Mouse (Mus musculus): ENCODE results near the gene Etfdh. TPM values are rescaled to one million over a fixed set of nuclear protein-coding genes. Genes with fewer than 3 reads are reported as not detected.
"Not testable (repeated sequence)": the region's sequence is repeated elsewhere in the genome, so short reads cannot be mapped to it uniquely, and the experiment has no call there.

Etfdh gene
- polyA plus RNA-seq, 1 experiment, result 673 TPM

GRCm38 (mm10) chr3:79590863-79591792 lies 38.2 kb downstream of the Etfdh start, which contains the start of gene Ppid:
Gene Ppid (plus strand): TSS chr3:79591342.
- H3K4me1 ChIP-seq (ENCODE audit: control insufficient read depth, insufficient read depth, insufficient read length, low read length), result no peaks in the 10 kb centered on the region
- H3K27ac ChIP-seq (replicated peaks; ENCODE audit: low read depth, low read length), result peak within 1 kb of the TSS; percentile 76
- H3K4me3 ChIP-seq (ENCODE audit: insufficient read depth, low read depth, low read length), result peak within 1 kb of the TSS; percentile 78

- Histone ChIP-seq H3K4me1 (ENCODE audit: control insufficient read depth, insufficient read depth, insufficient read length, low read length) (no peaks in the 10 kb centered on the region), H3K27ac (replicated peaks; ENCODE audit: low read depth, low read length) (no peak overlapping the region), H3K4me3 (ENCODE audit: insufficient read depth, low read depth, low read length) (no peak overlapping the region)
Measured at GRCm38 (mm10) chr3:79589671-79590070, 39.6 kb downstream of the Etfdh start.

GRCm38 (mm10) chr3:79586804-79587203 lies 42.5 kb downstream of the Etfdh start:
- Histone ChIP-seq H3K4me1 (ENCODE audit: control insufficient read depth, insufficient read depth, insufficient read length, low read length) (no peaks in the 10 kb centered on the region), H3K4me3 (ENCODE audit: insufficient read depth, low read depth, low read length) (no peak overlapping the region), H3K27ac (replicated peaks; ENCODE audit: low read depth, low read length) (no peak overlapping the region)

- Histone ChIP-seq H3K4me3 (ENCODE audit: insufficient read depth, low read depth, low read length) (no peak overlapping the region), H3K4me1 (ENCODE audit: control insufficient read depth, insufficient read depth, insufficient read length, low read length) (no peaks in the 10 kb centered on the region), H3K27ac (replicated peaks; ENCODE audit: low read depth, low read length) (no peak overlapping the region)
Measured at GRCm38 (mm10) chr3:79579891-79580575, 49.3 kb downstream of the Etfdh start.

- Histone ChIP-seq H3K27ac (replicated peaks; ENCODE audit: low read depth, low read length) (no peak overlapping the region), H3K4me1 (ENCODE audit: control insufficient read depth, insufficient read depth, insufficient read length, low read length) (no peaks in the 10 kb centered on the region), H3K4me3 (ENCODE audit: insufficient read depth, low read depth, low read length) (no peak overlapping the region)
Measured at GRCm38 (mm10) chr3:79578164-79578563, 51.1 kb downstream of the Etfdh start.

DNA sequence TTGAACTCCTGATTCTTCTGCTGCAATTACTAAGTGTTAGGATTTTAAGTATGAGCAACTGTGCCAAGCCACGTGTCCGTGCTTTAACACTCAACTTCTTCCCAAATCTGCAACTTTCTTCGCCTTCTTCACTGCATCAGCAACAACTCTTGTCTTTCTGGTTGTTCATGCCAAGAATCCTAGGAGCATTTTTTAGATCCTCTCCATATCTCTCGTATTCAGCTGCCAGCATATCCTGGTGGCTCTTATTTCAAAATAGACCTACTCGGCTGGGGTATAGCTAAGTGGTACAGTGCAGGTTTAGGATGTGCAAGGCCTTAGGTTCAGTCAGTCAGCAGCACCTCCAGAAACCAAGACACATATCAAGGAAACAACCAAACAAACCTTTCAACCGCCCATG lies 51.7 kb downstream of the Etfdh start:
- H3K27ac ChIP-seq (replicated peaks; ENCODE audit: low read depth, low read length), result no peak overlapping the region
- H3K4me3 ChIP-seq (ENCODE audit: insufficient read depth, low read depth, low read length), result no peak overlapping the region
- no peaks in the 10 kb centered on the region for H3K4me1 ChIP-seq (ENCODE audit: control insufficient read depth, insufficient read depth, insufficient read length, low read length)

DNA sequence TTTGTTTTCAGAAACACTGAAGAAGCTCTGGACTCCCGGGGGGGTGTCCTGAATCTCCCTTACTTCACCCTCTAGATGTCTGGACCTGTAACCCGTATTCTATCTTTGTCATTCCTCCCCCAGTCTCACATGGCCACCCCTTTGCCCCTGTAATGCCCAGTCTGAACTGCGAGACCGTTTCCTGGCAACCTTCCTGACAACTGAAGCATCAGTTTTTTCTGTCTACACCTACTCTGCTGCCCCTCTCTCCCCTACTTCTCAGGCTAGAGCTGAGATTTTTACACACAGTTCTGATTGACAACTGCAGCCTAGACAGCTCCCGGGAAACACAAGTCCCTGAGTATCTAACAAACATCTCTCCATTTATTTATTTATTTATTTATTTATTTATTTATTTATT lies 52.4 kb downstream of the Etfdh start:
- Histone ChIP-seq H3K4me3 (ENCODE audit: insufficient read depth, low read depth, low read length) (no peak overlapping the region), H3K27ac (replicated peaks; ENCODE audit: low read depth, low read length) (no peak overlapping the region), H3K4me1 (ENCODE audit: control insufficient read depth, insufficient read depth, insufficient read length, low read length) (no peaks in the 10 kb centered on the region)

DNA sequence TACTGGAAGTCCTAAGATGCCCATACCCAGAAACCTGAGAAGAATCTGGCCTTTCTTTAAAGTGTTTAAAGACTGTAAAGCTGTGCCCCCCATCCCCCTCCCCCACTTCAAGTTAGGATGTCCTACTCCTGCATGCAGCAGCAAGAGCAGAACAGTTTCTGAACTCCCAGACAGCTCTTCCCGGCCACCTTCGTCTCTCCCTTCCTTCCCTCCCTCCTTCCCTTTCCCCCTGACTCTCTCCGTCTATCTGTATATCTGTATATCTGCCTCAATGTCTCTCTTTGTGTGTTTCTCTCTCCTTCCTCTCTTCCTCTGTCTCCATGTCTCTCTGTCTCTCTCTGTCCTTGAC lies 52.9 kb downstream of the Etfdh start:
- Histone ChIP-seq H3K4me3 (ENCODE audit: insufficient read depth, low read depth, low read length) (no peak overlapping the region), H3K4me1 (ENCODE audit: control insufficient read depth, insufficient read depth, insufficient read length, low read length) (no peaks in the 10 kb centered on the region), H3K27ac (replicated peaks; ENCODE audit: low read depth, low read length) (no peak overlapping the region)

DNA sequence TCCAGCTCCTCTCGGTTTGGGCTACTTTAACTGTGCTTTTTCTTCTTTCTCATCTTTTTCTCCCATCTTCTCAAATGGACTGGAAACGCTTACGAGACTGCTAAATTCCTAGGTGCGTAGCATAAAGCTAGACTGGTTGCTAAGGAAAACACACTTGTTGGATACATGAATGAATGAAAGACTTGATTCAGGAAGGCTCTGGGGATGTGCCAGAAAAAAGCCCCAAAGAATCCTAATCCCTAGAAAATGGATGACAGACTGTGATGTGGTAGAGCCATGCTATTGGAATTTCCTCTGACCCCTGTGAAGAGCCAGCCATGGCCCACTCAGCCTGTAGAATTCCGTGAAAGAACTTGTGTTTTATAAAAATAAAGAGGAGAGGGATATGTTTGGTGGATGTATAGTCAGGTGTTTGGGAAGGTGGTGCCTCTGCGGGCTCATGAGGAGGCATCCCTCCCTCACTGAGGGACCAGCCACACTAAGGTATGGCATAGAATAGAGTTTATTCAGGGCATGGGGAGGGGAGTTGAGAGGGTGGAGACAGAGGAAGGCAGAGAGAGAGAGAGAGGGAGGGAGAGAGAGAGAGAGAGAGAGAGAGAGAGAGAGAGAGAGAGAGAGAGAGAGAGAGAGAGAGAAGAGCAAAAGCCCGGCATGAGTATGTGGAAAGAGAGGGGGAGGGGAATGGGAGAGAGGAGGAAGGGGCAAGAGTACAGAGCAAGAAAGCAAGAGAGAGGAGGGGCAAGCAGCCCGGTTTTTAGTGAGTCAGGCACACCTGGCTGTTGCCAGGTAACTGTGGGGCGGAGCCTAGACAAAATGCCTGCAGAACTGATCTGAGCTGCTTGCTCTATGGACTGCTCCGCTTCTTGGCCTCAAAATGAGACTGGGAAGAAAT lies 53.5 kb downstream of the Etfdh start:
- Histone ChIP-seq H3K4me3 (ENCODE audit: insufficient read depth, low read depth, low read length) (no peak overlapping the region), H3K27ac (replicated peaks; ENCODE audit: low read depth, low read length) (no peak overlapping the region)

GRCm38 (mm10) chr3:79574336-79574735 lies 55.0 kb downstream of the Etfdh start:
- H3K4me3 ChIP-seq (ENCODE audit: insufficient read depth, low read depth, low read length), result no peak overlapping the region
- no peaks in the 10 kb centered on the region for H3K4me1 ChIP-seq (ENCODE audit: control insufficient read depth, insufficient read depth, insufficient read length, low read length)
- no peak overlapping the region for H3K27ac ChIP-seq (replicated peaks; ENCODE audit: low read depth, low read length)

More for the DNA sequence above, 53.5 kb downstream of the Etfdh start:
- no peaks in the 10 kb centered on the region for H3K4me1 ChIP-seq (ENCODE audit: control insufficient read depth, insufficient read depth, insufficient read length, low read length)

DNA sequence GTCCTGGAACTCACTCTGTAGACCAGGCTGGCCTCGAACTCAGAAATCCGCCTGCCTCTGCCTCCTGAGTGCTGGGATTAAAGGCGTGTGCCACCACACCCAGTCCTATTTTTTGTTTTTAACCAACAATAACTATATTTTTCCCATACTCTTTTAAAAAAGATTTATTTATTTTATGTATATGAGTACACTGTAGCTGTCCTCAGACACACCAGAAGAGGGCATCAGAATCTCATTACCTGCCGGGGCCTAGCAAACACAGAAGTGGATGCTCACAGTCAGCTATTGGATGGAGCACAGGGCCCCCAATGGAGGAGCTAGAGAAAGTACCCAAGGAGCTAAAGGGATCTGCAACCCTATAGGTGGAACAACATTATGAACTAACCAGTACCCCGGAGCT lies 55.9 kb downstream of the Etfdh start:
- H3K4me1 ChIP-seq (ENCODE audit: control insufficient read depth, insufficient read depth, insufficient read length, low read length); H3K27ac ChIP-seq (replicated peaks; ENCODE audit: low read depth, low read length); H3K4me3 ChIP-seq (ENCODE audit: insufficient read depth, low read depth, low read length): not testable (repeated sequence)

DNA sequence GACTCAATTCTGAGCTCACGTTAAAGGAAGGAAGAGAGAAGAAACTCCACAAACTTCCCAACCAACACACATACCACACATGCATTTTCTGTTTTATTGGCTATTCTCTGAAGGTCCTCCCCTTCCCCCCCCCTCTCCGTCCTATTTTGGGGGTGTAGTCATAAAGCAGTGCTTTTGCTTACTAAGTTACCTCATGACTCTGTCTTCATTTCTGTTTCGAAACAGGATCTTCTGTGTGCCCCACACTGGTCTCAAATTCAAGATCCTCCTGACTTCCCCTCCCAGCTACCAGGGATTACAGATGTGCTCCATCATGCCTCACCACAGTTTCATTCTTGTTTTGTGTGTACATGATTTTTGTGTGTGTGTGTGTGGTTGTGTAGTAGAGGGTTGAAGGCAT lies 56.9 kb downstream of the Etfdh start:
- H3K27ac ChIP-seq (replicated peaks; ENCODE audit: low read depth, low read length), result no peak overlapping the region
- no peaks in the 10 kb centered on the region for H3K4me1 ChIP-seq (ENCODE audit: control insufficient read depth, insufficient read depth, insufficient read length, low read length)
- no peak overlapping the region for H3K4me3 ChIP-seq (ENCODE audit: insufficient read depth, low read depth, low read length)

- H3K27ac ChIP-seq (replicated peaks; ENCODE audit: low read depth, low read length), result no peak overlapping the region
- peaks cover 2% of the 10 kb centered on the region; the same call in 1 of the 2 replicates for H3K4me1 ChIP-seq (ENCODE audit: control insufficient read depth, insufficient read depth, insufficient read length, low read length)
- no peak overlapping the region for H3K4me3 ChIP-seq (ENCODE audit: insufficient read depth, low read depth, low read length)
Measured at GRCm38 (mm10) chr3:79569351-79569681, 60.0 kb downstream of the Etfdh start.

- peaks cover 2% of the 10 kb centered on the region; the same call in 1 of the 2 replicates for H3K4me1 ChIP-seq (ENCODE audit: control insufficient read depth, insufficient read depth, insufficient read length, low read length)
- peak overlapping the region; percentile 46 for H3K27ac ChIP-seq (replicated peaks; ENCODE audit: low read depth, low read length)
- no peak overlapping the region for H3K4me3 ChIP-seq (ENCODE audit: insufficient read depth, low read depth, low read length)
Measured at GRCm38 (mm10) chr3:79568629-79569350, 60.5 kb downstream of the Etfdh start.
